Mouse (Mus musculus) E14TG2a.4 (cell line): Measurements from ENCODE around the gene Pacrg.
A peak's percentile ranks its signal among the peaks of the same experiment; 100 is the strongest.

Source experiments
- CTCF ChIP-seq: conservative IDR thresholded peaks from 2 replicates; pipeline ENCODE4 v1.5.1; 2014; ENCODE audit warnings: low read length
- POU5F1 ChIP-seq: IDR thresholded peaks from 2 replicates; pipeline ENCODE4 v1.6.1; 2014; ENCODE audit warnings: low read length, borderline replicate concordance

DNA sequence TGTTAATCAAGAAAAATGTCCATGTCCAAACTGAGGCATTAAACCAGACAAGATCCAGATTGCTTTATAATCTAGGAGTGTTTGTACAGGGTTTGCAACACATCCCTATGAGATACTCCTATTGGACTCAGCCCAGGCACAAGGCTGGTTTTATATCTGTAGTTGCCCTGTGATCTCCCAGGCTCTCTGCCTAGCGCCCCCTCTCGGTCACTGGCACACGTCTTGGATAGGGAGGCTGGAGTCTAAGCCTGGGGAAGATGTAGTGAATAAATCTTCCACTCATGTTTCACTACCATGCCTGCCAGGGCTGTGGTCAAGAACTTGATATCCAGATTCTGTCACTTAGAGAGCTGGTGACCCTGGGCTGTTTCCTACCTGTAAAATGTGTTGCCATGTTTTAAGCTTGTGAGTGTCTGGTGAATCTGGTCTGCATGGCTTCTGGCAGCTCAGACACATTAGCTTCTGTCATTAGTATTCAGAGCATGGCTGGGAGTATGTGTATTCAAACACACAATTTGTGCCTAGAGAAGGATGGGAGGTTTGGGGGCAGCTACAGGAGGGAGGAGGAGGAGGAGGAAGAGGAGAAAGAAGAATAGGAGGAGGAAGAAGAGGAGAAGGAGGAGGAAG lies 310.7 kb downstream of the Pacrg start:
- TF ChIP-seq CTCF: peak; percentile 28
- no peak for TF ChIP-seq POU5F1
